ENCODE assay signal across 19 mouse cellular contexts in genomic region chr7:29492992-29493391, GRCm38 (mm10).
"Had no signal": no experiment of that assay in that cellular context is flagged by ENCODE, and none has a peak within 500 bp of the region (broad histone marks: within the 10 kb centered on the region; RNA-seq: fewer than 3 reads in every experiment).

No protein-coding gene starts in this region.

- ATAC-seq: midbrain, embryonic 16.5 days had no signal

- DNase-seq: lung, adult 18-20 months; lung, embryonic 14.5 days; lung, postnatal 10 days; lung, postnatal 4 days; midbrain, embryonic 14.5 days; retina, postnatal 1 day; right cerebral cortex, adult 18-20 months; right cerebral cortex, postnatal 25 days; right cerebral cortex, postnatal 4 days; spleen, adult 18-20 months; thymus, adult 18-20 months; thymus, postnatal 14 days; thymus, postnatal 36 days had no signal

- H3K36me3 ChIP-seq: midbrain, embryonic 12.5 days; neural tube, embryonic 15.5 days had no signal

- H3K4me3 ChIP-seq: midbrain, embryonic 10.5 days; midbrain, embryonic 12.5 days; myocyte; neural tube, embryonic 13.5 days; neural tube, embryonic 15.5 days had no signal

- H3K4me2 ChIP-seq: lung, embryonic 14.5 days; midbrain, embryonic 12.5 days; neural tube, embryonic 13.5 days; neural tube, embryonic 15.5 days had no signal

- H3K9me3 ChIP-seq: midbrain, embryonic 12.5 days; neural tube, embryonic 13.5 days; neural tube, embryonic 15.5 days had no signal

- H3K9ac ChIP-seq: lung, embryonic 14.5 days; midbrain, embryonic 12.5 days; neural tube, embryonic 13.5 days; neural tube, embryonic 15.5 days had no signal

- H3K27ac ChIP-seq: midbrain, embryonic 10.5 days; midbrain, embryonic 12.5 days; neural tube, embryonic 13.5 days; neural tube, embryonic 15.5 days had no signal

- H3K27me3 ChIP-seq: neural tube, embryonic 13.5 days; neural tube, embryonic 15.5 days had no signal
